Mouse (Mus musculus) 416B (cell line): ENCODE data around the gene Rbm8a.
"Not testable (repeated sequence)": the region's sequence is repeated elsewhere in the genome, so short reads cannot be mapped to it uniquely, and the experiment has no call there.

Experiments
- DNase-seq: peaks from one replicate; pipeline ENCODE4 v3.0.0; 2011; ENCODE audit warnings: low read depth

The Rbm8a gene

GRCm38 (mm10) chr3:96603311-96603710 lies 26.4 kb upstream of the Rbm8a start:
- DNase-seq: no peak

- DNase-seq: not testable (repeated sequence)
These were observed 23.7 kb upstream of the Rbm8a start for GRCm38 (mm10) chr3:96606007-96606406.

DNA sequence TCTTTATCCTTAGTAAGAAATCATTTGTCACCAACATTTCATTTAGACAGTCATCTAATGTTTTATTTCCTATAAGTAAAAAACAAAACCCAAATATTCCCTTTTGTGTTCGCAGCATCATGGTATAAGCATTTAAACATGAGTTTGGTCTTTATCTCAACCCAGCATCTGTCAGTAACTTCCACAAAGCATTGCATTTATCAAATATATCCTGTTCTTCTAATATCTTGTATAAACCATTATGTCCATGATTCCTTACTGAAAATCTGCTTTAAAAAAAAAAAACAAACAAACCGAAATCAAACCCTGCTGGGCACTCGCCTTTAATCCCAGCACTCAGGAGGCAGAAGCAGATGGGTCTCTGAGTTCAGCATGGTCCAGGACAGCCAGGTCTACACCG lies 23.1 kb upstream of the Rbm8a start:
- DNase-seq: peak; percentile 12

DNA sequence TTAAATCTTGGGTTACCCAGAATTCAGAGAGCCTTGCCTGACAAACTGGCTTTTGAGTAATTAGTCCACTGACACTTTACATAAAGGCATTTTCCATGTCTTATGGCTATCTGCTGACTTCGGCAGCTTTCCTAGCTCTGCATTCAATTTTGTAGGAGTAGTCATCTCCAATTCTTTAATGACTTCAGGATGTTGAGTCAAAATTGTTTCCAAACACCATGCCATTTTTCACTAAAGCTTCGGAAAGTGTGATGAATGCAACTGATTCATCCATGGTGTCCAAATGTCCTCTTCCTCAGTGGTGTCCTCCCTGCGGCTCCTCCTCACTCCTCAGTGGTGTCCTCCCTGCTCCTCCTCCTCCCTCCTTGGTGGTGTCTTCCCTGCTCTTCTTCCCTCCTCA lies 11.8 kb upstream of the Rbm8a start:
- DNase-seq: no peak

DNA sequence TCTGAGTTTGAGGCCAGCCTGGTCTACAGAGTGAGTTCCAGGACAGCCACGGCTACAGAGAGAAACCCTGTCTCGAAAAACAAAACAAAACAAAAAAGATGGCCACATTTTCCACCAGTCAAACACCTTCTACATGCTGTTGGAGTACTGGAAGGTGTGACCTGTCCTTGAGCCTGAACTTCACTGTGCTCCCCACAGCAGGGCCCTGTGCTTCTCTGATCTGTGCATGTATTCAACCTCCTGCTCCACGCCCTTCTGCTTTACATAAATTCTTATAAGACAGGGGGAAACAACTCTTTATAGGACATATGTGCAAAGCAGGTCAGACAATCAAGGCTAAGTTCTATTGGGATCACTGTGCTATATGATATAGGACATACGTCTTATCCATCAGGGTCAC lies 6.5 kb upstream of the Rbm8a start:
- DNase-seq: no peak

DNA sequence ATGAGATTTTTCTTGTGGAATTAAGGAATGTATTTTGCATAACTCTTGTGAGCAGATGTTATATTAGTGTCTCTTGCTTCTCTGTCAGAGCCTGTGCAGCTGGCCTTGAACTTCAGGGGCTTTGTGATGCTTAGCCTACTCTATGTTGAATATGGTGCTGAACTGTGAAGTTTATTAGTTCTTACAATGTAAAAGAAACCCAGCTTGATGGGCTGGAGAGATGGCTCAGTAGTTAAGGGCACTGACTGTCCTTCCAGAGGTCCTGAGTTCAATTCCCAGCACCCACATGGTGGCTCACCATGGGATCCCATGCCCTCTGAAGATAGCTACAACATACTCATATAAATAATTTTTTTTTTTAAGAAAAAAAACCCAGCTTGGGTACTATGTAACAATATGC lies 2.3 kb downstream of the Rbm8a start:
- DNase-seq: no peak

DNA sequence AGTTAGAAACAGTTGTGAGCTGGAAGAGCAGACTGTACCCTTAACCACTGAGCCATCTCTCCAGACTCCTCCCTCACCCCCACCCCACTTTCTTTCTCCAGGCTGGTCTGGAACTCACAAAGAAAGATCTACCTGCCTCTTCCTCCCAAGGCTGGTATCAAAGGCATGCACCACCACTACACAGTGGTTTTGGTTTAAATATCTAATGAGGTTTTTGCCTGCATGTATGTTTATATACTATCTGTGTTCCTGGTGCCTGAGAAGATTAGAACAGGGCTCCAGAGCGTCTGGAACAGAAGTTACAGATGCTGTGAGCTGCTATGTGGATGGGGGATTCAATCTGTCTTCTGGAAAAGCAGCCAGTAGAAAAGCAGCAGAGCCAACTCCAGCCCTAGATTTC lies 4.3 kb downstream of the Rbm8a start:
- no peak for DNase-seq

DNA sequence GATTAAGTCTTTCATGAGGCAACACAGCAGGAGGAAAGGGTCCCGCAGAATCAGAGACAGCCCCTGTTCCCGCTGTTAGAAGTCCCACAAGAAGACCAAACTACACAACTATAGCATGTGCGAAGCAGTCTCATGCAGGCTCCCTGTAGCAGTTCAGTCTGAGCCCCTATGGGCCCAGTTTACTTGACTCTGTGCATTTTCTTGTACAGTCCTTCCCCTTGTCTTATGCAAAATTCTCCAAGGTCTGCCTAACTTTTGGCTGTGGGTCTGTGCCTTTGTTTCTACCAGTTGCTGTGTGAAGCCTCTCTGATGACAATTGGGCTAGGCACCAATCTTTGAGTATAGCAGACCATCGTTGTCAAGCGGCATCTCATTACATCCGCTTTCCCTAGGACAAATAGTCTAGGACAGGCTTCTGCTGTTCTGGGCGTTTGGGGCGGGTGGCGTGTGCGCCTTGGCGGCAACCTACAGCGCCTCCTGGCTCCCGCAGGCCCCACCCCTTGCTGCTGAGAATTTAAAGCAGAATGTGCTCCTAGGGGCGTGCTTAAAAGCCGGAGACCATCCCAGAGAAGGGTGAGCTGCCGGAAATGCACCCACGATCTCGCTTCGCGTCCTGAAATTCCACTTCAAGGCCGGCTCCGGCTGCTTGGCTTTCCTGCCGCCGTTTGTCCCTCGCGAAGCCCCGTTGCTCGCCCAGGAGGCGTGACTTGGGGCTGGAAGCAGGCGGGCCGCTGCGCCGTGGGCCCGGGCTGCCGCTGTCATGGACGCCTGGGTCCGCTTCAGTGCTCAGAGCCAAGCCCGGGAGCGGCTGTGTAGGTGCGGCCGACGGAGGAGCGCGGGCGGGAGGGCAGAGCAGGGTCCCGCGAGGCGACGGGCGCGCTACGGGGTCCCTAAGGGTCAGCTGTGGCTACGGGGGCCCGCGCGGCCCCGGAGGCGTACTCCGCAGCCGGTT lies 5.5 kb downstream of the Rbm8a start, which contains the start of the genes Pex11b and Gm42957:
Gene Pex11b, plus strand, starts transcription at position 449 of the 952 bp plus-strand sequence.
Gene Gm42957, plus strand, starts transcription at position 547 of the 952 bp plus-strand sequence.
- peak; percentile 89 for DNase-seq

- no peak for DNase-seq
These were observed 6.2 kb downstream of the Rbm8a start for GRCm38 (mm10) chr3:96635906-96636305.

DNA sequence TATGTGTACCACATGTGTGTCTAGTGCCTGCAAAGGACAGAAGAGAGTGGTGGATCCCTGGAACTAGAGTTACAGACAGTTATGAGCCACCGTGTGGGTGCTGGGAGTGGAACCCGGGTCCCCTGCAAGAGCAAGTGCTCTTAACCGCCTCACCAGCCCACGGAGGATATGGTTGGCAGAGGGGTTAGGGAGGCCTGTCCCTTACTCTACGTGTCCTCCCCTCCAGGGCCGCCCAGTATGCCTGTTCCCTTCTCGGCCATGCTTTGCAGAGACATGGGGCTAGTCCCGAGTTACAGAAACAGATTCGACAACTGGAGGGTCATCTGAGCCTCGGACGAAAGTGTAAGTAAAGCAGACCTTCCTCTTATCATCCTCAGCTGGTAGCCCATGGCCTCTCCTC lies 6.7 kb downstream of the Rbm8a start:
- peak; percentile 37 for DNase-seq

DNA sequence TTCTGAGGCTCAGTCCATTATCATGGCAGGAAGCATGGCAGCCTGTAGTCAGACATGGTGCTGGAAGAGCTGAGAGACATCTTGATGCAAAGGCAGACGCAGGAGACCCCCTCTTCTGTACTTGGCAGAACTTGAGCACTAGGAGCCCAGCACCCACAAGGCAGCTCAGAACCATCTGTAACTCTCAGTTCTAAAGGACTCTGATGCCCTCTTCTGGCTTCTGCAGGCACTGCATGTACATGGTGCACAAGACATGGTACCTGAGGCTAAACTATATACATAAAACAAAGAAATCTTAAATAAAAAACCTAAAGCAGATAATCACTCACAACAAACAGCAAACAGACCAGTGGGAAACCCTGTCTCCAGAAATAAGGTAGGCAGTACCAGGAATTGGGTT lies 9.5 kb downstream of the Rbm8a start:
- DNase-seq: peak; percentile 81

DNA sequence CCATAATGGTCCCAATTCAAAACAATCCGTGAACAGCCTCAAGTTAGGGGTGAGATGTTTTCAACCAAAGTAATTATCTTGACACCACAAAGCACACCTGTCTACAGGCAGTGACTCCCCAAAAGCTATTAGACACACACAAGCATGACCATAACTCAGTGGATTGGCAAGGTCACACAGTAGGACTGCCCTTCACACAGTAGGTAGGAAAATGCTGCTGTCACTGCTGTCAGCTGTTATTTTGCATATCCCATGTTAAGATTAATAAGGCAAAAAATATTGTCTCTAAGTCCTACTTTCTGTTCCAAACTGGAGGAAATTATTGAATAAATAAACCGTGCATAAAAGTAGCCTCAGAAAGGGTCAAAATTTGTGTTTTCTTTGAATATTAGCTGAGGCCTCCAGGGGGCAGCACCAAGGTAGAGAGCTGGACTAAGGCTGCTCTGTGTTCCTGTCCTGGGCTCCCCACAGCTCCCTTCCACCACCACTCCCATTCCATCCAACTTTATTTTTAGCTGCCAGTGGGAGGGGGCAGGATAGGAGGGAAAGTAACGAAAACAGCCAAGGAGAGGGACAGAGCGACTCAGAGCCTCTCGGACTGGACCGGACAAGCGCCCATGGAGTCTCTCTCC lies 15.4 kb downstream of the Rbm8a start, which contains the start of gene Itga10:
Gene Itga10, plus strand, starts transcription at position 567 of the 632 bp plus-strand sequence.
- peak; percentile 46 for DNase-seq

DNA sequence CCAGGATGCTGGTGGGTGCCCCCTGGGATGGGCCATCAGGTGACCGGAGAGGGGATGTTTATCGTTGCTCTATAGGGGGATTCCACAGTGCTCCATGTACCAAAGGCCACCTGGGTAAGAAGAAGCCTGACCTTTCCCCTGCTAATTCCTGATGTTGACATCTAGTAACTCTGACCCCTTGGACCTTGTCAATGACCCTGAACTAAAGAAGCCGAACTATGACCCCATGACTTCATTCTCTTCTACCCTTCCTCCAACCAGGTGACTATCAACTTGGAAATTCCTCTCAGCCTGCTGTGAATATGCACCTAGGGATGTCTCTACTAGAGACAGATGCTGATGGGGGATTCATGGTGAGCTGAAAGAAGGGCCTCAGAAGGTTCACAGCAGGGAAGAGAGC lies 17.6 kb downstream of the Rbm8a start:
- DNase-seq: no peak

GRCm38 (mm10) chr3:96660901-96661300 lies 31.2 kb downstream of the Rbm8a start:
- no peak for DNase-seq

- no peak for DNase-seq
These were observed 33.1 kb downstream of the Rbm8a start for GRCm38 (mm10) chr3:96662731-96663316.

- DNase-seq: peak; percentile 76
These were observed 33.9 kb downstream of the Rbm8a start for GRCm38 (mm10) chr3:96663432-96664239.

DNA sequence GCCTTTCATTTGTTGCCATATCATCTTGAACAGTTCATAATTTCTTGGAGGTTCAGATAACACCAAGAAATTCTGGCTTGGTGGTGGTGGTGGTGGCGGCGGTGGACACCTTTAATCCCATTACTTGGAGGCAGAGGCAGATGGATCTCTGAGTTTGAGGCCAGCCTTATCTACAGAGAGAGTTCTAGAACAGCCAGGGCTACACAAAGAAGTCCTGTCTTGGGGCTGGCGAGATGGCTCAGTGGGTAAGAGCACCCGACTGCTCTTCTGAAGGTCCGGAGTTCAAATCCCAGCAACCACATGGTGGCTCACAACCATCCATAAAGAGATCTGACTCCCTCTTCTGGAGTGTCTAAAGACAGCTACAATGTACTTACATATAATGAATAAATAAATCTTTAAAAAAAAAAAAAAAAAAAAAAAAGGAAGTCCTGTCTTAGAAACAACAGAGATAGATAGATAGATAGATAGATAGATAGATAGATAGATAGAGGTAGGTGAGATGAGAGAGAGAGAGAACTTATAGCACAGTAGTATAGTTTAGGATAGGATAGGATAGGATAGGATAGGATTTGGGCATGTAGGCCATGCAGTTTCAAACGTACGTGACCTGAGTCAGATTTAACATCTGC lies 36.1 kb downstream of the Rbm8a start:
- not testable (repeated sequence) for DNase-seq

- DNase-seq: no peak
These were observed 37.2 kb downstream of the Rbm8a start for GRCm38 (mm10) chr3:96666916-96667315.

GRCm38 (mm10) chr3:96667316-96667715 lies 37.6 kb downstream of the Rbm8a start:
- DNase-seq: peak; percentile 71

- DNase-seq: peak; percentile 17
These were observed 38.8 kb downstream of the Rbm8a start for GRCm38 (mm10) chr3:96668424-96669067.
